Mouse (Mus musculus): ENCODE data around the gene Fam71f1.

DNA sequence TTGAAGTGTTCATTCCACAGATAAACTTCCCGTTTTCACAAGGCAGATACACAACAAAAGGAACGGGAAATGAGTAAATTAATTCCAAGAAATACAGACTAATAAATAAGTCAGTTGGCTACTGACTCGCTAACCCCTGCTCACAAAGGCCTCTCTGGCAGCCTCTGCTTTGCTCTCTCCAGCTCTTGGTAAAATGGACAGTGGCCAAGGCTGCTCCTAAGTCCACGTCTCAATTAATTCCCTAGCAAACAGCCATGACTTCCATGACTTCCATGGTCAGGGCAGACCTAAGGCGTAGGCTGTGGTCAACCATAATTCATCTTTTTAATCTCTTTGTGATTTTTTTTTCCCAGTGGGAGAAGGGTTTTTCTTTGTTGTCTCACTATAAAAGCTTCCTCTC is 31.0 kb upstream of the Fam71f1 start:
- TF ChIP-seq CTCF (IDR thresholded peaks at IDR 0.05; ENCODE audit: insufficient read depth, low read length) (no peak), POLR2A (IDR thresholded peaks at IDR 0.05; ENCODE audit: borderline replicate concordance, extremely low read depth, low read depth, low read length) (no peak)

Data from lung, adult 2 months (tissue).